Mouse (Mus musculus) liver, embryonic 16.5 days (tissue): ENCODE data around the gene Hoxd13. TPM values are rescaled to one million over a fixed set of nuclear protein-coding genes. Genes with fewer than 3 reads are reported as not detected.
A peak's percentile ranks its signal among the peaks of the same experiment; 100 is the strongest.

Source experiments
- ATAC-seq: fragments of 200-750 bp; cut with Nextera tagmentation; 2 replicates; pipeline ENCODE4 v1.8.0; 2017; ENCODE audit warnings: low read depth, mild to moderate bottlenecking, moderate number of reproducible peaks, moderate library complexity
- H3K27ac ChIP-seq: fragments of 300-500 bp; sonication (generic); 2 replicates; pipeline ENCODE4 v1.5.1; 2014; ENCODE audit warnings: mild to moderate bottlenecking, low read length
- H3K27me3 ChIP-seq: fragments of 300-500 bp; sonication (generic); 2 replicates; pipeline ENCODE4 v1.6.1; 2014; ENCODE audit warnings: low read depth, low read length, mixed read lengths; ENCODE audit not compliant: control insufficient read depth, insufficient read depth
- H3K36me3 ChIP-seq: fragments of 300-500 bp; sonication (generic); 2 replicates; pipeline ENCODE4 v1.6.1; 2014; ENCODE audit warnings: mild to moderate bottlenecking; ENCODE audit not compliant: control insufficient read depth, insufficient read depth
- H3K4me1 ChIP-seq: fragments of 300-500 bp; sonication (generic); 2 replicates; pipeline ENCODE4 v1.6.1; 2014; ENCODE audit warnings: low read depth, low read length, mixed read lengths; ENCODE audit not compliant: control insufficient read depth
- H3K4me2 ChIP-seq: fragments of 300-500 bp; sonication (generic); 2 replicates; pipeline ENCODE4 v1.6.1; 2014; ENCODE audit warnings: low read depth, low read length, mixed read lengths
- H3K4me3 ChIP-seq: fragments of 300-500 bp; sonication (generic); 2 replicates; pipeline ENCODE4 v1.5.1; 2014; ENCODE audit warnings: low read depth, mild to moderate bottlenecking, low read length
- H3K9ac ChIP-seq: fragments of 300-500 bp; sonication (generic); 2 replicates; pipeline ENCODE4 v1.6.1; 2014; ENCODE audit warnings: low read depth, low read length
- H3K9me3 ChIP-seq: fragments of 300-500 bp; sonication (generic); replicated peaks from 2 replicates; pipeline ENCODE4 v1.6.1; 2016; ENCODE audit warnings: low read length; ENCODE audit not compliant: control insufficient read depth
- WGBS: fragments of 180-500 bp; shearing (Covaris S2); extraction: QIAGEN DNeasy Blood & Tissue Kit; methylation state at CpG from one replicate; pipeline ENCODE4 v1.1.7; 2014; ENCODE audit not compliant: insufficient replicate concordance; 5-methylcytosine and 5-hydroxymethylcytosine counted together
- polyA plus RNA-seq: library from polyadenylated mRNA; unstranded; fragments of >200 nt; fragmentation: Nextera tagmentation; extraction: Ambion mirVana; gene quantifications from 2 replicates; pipeline ENCODE4 v1.2.1, GENCODE M21; 2015

The Hoxd13 gene
- polyA plus RNA-seq, 1 experiment from 2014 or later: not detected

DNA sequence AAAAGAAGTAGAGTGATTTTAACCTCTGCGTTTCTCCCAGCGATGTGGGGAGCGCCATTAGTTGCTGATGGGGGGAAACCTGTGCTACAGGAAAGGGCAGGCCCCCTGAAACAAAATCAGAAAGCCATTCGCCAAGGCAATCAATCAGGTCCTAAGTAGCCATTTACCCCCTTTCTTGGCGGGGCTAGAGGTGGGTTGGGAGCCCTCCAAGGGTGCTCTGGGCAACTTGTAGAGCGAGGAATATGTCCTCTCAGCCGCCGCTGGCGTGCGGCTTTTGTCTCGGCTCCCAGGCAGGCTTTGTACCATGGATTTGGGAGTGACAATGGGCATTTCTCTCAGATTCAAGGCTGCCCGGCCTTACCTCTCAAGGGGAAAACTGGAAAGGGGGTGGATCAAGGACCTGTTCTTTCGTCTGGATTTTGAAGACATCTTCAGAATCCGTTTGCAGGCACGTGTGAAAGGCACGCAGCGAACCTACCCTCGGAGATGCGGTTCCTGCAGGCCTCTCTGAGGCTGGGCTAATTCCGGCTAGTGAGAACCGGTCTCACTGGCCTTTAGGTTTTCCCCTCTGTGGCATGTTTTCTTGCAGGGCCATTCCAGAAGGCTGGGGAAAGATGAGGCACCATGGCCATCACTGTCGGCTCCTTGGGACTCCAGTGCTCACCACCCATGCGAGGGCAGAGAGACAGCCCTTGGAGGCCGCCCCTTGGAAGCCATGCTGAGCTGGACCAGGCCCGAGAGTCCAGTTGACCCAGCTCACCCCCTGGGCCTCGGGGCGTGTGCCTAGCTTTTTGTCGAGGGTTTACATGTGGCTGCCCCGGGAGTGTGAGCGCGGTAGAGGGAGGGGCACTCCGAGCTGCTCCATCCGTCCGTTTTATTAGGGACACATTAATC, 28.6 kb downstream of the Hoxd13 start:
- no peak overlapping the region for H3K9ac ChIP-seq
- no peaks in the 10 kb centered on the region for H3K36me3 ChIP-seq
- H3K4me3 ChIP-seq: no peak overlapping the region
- H3K4me2 ChIP-seq: no peak overlapping the region
- peaks cover 99% of the 10 kb centered on the region for H3K27me3 ChIP-seq
- H3K4me1 ChIP-seq: no peaks in the 10 kb centered on the region
- 4% methylated on average over 34 of the region's 34 CpGs for WGBS
- H3K27ac ChIP-seq: no peak overlapping the region
- ATAC-seq: no peak
- no peaks in the 10 kb centered on the region for H3K9me3 ChIP-seq

DNA sequence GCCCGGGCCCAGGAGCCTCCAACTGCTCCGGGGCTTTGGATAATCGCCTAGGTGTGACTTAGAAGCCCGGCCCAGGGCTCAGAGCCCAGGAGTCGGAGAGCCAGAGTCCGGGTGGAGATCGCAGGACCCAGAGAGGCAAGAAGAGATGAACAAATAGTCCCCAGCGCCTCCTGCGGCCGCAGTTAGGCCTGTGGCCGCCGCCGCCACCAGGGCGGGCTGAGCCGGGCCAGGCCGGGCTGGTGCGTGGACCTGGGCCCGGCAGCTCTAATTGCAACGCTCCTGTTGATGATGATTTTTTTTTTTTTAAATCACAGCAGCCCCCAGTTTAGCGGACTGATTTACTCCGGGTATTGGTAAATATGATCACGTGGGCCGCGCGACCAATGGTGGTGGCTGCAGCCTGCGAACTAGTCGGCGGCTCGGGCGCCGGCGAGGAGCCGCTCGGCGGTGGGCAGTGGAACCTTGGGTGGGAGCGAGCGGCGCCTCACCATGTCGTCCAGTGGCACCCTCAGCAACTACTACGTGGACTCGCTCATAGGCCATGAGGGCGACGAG, 29.5 kb downstream of the Hoxd13 start, which contains the start of gene Hoxd9:
TSS of gene Hoxd9 (plus strand) at position 161 of the 555 bp plus-strand sequence.
- Histone ChIP-seq H3K9me3 (no peaks in the 10 kb centered on the region), H3K27me3 (peaks cover 98% of the 10 kb centered on the region), H3K4me3 (peak within 1 kb of the TSS; percentile 42), H3K36me3 (no peaks in the 10 kb centered on the region), H3K27ac (no peak within 1 kb of the TSS), H3K4me1 (no peaks in the 10 kb centered on the region), H3K9ac (no peak within 1 kb of the TSS), H3K4me2 (peak within 1 kb of the TSS; percentile 51)
- no peak for ATAC-seq
- under 1% methylated on average over 43 of the region's 43 CpGs for WGBS

DNA sequence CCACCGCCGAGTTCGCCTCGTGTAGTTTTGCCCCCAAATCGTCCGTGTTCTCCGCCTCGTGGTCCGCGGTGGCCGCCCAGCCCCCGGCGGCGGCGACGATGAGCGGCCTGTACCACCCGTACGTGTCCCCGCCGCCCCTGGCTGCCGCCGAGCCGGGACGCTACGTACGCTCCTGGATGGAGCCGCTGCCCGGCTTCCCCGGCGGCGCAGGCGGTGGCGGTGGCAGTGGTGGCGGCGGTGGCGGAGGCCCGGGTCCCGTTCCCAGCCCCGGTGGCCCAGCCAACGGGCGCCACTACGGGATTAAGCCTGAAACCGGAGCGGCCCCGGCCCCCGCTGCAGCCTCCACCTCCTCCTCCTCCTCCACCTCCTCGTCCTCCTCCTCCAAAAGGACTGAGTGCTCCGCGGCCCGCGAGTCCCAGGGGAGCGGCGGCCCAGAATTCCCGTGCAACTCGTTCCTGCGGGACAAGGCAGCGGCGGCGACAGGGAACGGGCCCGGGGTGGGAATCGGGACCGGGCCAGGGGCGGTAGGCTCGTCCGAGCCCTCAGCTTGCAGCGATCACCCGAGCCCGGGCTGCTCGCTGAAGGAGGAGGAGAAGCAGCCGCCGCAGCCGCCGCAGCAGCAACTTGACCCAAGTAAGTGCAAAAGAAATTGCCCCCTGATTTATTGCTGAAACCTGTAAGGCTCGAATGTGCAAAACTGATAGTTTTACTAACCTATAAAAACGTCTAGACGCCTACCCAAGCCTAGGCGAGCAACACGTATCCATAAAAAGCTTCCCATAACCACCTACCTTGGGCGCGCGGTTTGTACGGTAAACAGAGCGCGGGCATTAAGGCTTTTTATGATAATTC, 30.3 kb downstream of the Hoxd13 start:
- no peaks in the 10 kb centered on the region for H3K36me3 ChIP-seq
- peak overlapping the region; percentile 42 for H3K4me3 ChIP-seq
- no peak for ATAC-seq
- WGBS: under 1% methylated on average over 84 of the region's 86 CpGs
- no peak overlapping the region for H3K9ac ChIP-seq
- H3K4me1 ChIP-seq: no peaks in the 10 kb centered on the region
- peaks cover 98% of the 10 kb centered on the region for H3K27me3 ChIP-seq
- H3K27ac ChIP-seq: no peak overlapping the region
- peak overlapping the region; percentile 51 for H3K4me2 ChIP-seq
- H3K9me3 ChIP-seq: no peaks in the 10 kb centered on the region

DNA sequence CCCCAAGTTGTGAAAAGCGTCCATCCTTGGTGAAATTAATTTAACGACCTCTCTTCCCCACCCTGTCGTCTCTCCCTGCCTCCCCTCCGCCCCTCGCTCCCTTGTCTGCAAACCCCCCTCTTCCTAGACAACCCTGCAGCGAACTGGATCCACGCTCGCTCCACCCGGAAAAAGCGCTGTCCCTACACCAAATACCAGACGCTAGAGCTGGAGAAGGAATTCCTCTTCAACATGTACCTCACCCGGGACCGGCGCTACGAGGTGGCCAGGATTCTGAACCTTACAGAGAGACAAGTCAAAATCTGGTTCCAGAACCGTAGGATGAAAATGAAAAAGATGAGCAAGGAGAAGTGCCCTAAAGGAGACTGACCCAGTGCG, 30.9 kb downstream of the Hoxd13 start:
- H3K4me3 ChIP-seq: no peak overlapping the region
- no peaks in the 10 kb centered on the region for H3K4me1 ChIP-seq
- 3% methylated on average over 17 of the region's 17 CpGs for WGBS
- no peak overlapping the region for H3K9ac ChIP-seq
- no peaks in the 10 kb centered on the region for H3K36me3 ChIP-seq
- no peak overlapping the region for H3K27ac ChIP-seq
- H3K27me3 ChIP-seq: peaks cover 98% of the 10 kb centered on the region
- no peaks in the 10 kb centered on the region for H3K9me3 ChIP-seq
- no peak overlapping the region for H3K4me2 ChIP-seq
- no peak for ATAC-seq

DNA sequence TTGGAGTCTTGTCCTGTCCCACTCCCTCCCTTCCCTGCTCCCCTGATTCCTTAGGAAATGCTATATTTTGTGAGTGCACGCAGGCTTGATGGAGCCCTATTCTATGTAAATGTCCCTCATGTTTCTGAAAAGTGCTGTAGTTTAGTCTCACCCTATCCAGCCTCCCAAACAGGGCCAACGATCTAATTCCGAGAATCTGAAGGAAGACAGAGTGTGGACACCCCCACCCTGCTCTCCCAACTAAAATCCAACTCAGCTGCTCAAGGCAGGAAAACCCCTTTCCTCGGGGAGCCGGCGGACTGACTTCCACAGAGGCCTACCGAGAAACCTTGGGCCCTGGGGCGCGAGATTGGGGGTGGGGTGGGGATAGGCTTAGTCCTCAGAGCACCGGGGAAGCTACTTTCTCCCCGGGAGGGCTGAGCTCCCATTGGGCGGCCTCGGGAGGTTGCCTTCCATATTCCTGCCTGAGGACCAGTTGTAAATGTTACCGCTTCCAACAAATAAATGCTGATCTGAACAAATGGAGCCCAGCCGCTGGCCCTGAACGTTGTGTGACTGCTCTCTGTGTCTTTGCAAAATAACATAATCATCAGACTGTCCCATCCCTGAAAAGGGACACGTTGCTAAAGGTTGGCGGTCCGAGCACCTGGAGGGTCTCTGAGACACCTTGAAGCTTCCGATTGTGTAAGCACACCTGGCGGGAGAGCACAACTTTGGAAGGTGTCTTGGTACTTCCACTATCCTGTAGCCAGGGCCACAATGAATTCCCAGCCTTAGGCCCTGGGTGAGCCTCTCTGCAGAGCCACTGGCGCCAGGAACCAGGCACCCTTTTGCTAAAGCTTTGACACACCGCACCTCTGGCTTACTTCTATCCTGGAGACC, 31.8 kb downstream of the Hoxd13 start:
- no peak overlapping the region for H3K9ac ChIP-seq
- no peak for ATAC-seq
- no peak overlapping the region for H3K4me3 ChIP-seq
- no peaks in the 10 kb centered on the region; the same call in 1 of the 2 replicates for H3K4me1 ChIP-seq
- no peaks in the 10 kb centered on the region for H3K36me3 ChIP-seq
- no peak overlapping the region for H3K4me2 ChIP-seq
- peaks cover 98% of the 10 kb centered on the region for H3K27me3 ChIP-seq
- WGBS: 11% methylated on average over 23 of the region's 23 CpGs
- H3K27ac ChIP-seq: no peak overlapping the region
- H3K9me3 ChIP-seq: no peaks in the 10 kb centered on the region

DNA sequence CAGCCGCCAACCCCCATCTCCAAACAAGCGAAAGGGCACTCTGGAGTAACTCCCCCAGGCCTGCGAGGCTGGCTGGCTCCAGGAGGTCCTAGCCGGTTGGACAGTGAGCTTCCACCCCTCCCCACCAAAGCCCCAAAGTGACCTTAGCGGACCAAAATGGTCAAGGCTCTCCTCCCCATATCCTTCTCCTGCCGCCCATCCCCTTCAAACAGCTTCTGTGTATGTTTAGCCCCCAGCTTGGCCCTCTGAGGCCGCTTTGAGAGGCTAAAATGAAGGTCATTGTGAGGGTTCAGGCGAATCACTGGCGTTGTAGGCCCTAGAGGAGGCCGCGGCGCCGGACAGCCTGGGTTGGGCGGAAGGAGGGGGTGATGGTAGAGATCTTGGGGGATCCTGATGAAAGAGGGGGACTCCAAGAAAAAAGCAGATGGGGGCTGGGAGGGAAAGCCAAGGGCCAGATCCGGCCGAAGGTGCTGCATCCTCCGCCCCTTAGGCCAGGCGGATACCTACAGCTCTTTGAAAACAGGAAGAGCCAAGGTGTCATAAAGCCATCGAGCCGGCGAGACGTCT, 32.5 kb downstream of the Hoxd13 start:
- Histone ChIP-seq H3K27me3 (peaks cover 98% of the 10 kb centered on the region), H3K4me2 (no peak overlapping the region), H3K4me1 (peaks cover 2% of the 10 kb centered on the region; the same call in 1 of the 2 replicates), H3K27ac (no peak overlapping the region), H3K36me3 (no peaks in the 10 kb centered on the region), H3K9me3 (no peaks in the 10 kb centered on the region), H3K4me3 (no peak overlapping the region), H3K9ac (no peak overlapping the region)
- WGBS: 9% methylated on average over 22 of the region's 22 CpGs
- no peak for ATAC-seq

DNA sequence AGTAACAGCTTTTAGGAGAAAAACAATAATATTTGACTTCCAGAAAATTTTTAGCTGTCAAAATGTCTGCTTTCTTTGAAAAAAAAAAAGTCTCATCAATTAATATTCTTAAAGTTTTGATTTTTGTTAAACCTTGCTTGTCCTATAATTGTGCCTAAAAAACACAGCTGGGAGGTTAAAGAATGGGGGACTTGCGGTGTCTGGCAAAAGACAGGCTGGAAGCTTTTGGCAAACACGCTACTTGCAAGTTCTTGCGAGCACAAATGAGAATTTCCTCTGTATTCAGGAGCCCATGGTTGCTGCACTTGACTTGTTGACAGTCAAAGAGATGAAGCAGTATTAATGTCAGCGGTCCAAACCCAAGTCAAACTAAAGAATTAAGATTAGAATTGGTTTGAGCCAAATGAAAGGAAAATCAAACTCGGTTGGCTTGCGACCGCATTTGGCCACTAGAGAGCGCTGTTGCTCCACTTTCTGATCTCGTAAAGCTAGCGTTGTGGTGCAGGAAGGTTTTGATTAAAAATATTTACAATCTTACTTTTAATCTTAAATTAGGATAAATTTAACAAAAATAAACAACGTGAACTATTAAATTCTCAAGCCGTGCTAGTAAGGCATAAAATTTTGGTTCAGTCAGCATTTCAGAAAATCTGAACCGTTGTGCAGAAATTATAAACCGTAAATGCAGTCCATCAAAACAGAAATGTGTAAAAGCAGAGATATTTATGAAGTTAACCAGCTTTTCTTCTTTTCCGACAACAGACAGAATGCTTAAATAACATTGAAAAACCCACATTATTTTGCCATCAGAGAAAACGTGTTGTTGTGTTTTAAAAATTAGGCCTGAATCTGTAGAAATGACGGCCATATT, 34.1 kb downstream of the Hoxd13 start:
- H3K9me3 ChIP-seq: no peaks in the 10 kb centered on the region
- 14% methylated on average over 17 of the region's 17 CpGs for WGBS
- no peak for ATAC-seq
- H3K27ac ChIP-seq: no peak overlapping the region
- H3K4me2 ChIP-seq: no peak overlapping the region
- no peak overlapping the region for H3K4me3 ChIP-seq
- peaks cover 97% of the 10 kb centered on the region for H3K27me3 ChIP-seq
- peaks cover 2% of the 10 kb centered on the region; the same call in 1 of the 2 replicates for H3K4me1 ChIP-seq
- H3K9ac ChIP-seq: no peak overlapping the region
- H3K36me3 ChIP-seq: no peaks in the 10 kb centered on the region
